Mouse (Mus musculus) limb, embryonic 13.5 days (tissue): ENCODE measurements at regions not wholly inside any gene's neighbourhood (a gene's known extent, or its start where the extent isn't known, plus 50 kb on each side); places are given as distances from the start of the nearest gene placed in this dataset.

Source experiments
- ATAC-seq: fragments of 200-750 bp; cut with Nextera tagmentation; 2 replicates; pipeline ENCODE4 v1.8.0; 2017; ENCODE audit warnings: low read depth, moderate number of reproducible peaks, moderate TSS enrichment; ENCODE audit not compliant: low FRiP score
- H3K27ac ChIP-seq: fragments of 300-500 bp; sonication (generic); 2 replicates; pipeline ENCODE4 v1.5.1; 2015; ENCODE audit warnings: inconsistent platforms, mild to moderate bottlenecking, moderate library complexity
- H3K27me3 ChIP-seq: fragments of 300-500 bp; sonication (generic); 2 replicates; pipeline ENCODE4 v1.6.1; 2015; ENCODE audit warnings: mild to moderate bottlenecking, inconsistent platforms
- H3K36me3 ChIP-seq: fragments of 300-500 bp; sonication (generic); 2 replicates; pipeline ENCODE4 v1.6.1; 2015; ENCODE audit warnings: inconsistent platforms, mild to moderate bottlenecking, moderate library complexity
- H3K4me1 ChIP-seq: fragments of 300-500 bp; sonication (generic); 2 replicates; pipeline ENCODE4 v1.6.1; 2015; ENCODE audit warnings: inconsistent platforms
- H3K4me2 ChIP-seq: fragments of 300-500 bp; sonication (generic); replicated peaks from 2 replicates; pipeline ENCODE4 v1.6.1; 2015; ENCODE audit warnings: inconsistent platforms, mild to moderate bottlenecking, moderate library complexity
- H3K4me3 ChIP-seq: fragments of 300-500 bp; sonication (generic); 2 replicates; pipeline ENCODE4 v1.5.1; 2015; ENCODE audit warnings: moderate library complexity, mild to moderate bottlenecking, inconsistent platforms
- H3K9ac ChIP-seq: fragments of 300-500 bp; sonication (generic); 2 replicates; pipeline ENCODE4 v1.6.1; 2015; ENCODE audit warnings: mild to moderate bottlenecking, inconsistent platforms
- H3K9me3 ChIP-seq: fragments of 300-500 bp; sonication (generic); 2 replicates; pipeline ENCODE4 v1.6.1; 2016; ENCODE audit warnings: inconsistent platforms
- WGBS: fragments of 180-500 bp; shearing (Covaris S2); methylation state at CpG from one replicate; pipeline ENCODE4 v1.1.7; 2015; 5-methylcytosine and 5-hydroxymethylcytosine counted together

DNA sequence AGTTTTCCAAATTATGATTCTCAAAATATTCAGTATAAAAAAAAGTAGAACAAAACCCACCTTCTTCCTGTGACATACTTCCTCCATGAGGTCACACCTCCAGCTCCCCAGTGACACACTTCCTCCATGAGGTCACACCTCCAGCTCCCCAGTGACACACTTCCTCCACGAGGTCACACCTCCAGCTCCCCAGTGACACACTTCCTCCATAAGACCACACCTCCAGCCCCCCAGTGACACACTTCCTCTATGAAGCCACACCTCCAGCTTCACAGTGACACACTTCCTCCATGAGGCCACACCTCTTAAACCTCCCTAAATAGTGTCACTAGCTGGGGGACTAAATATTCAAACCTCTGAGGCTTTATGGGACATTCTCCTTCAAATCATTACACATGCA lies 89.8 kb upstream of the Ntrk2 start:
- Histone ChIP-seq H3K4me2 (no peak overlapping the region), H3K36me3 (no peaks in the 10 kb centered on the region), H3K27ac (no peak overlapping the region), H3K9me3 (no peaks in the 10 kb centered on the region), H3K4me1 (no peaks in the 10 kb centered on the region), H3K9ac (no peak overlapping the region), H3K27me3 (no peaks in the 10 kb centered on the region), H3K4me3 (no peak overlapping the region)
- ATAC-seq = no peak
- 73% methylated on average over 1 of the region's 1 CpGs for WGBS

DNA sequence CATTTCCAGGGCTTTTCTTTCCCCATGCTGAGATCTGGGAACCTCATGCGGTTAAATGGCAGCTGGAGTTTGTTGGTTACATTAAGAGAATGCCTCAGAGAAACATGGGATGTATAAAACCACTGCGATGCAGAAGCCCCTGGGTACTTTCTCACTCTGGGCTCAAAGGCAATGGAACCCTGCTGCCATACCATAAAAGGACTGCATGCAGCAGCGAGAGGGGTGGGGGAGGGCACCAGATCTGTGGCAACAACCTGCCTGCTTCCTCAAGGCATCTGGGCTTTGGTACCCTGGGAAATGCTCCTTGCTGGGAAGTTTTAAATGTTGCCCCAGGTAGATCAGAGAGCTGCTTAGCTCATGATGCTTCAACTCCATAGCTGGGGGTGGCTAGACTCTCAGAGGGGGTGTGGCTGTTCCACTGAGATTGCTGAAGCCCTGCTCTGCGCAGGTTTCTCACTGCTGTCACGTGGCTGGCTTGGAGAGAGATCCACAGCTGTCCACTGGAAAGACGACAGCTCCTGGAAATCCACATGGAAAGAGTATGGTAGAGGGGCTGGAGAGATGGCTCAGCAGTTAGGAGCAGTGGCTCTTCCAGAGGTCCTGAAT lies 75.8 kb upstream of the Ntrk2 start:
- no peak overlapping the region for H3K9ac ChIP-seq
- H3K27me3 ChIP-seq = no peaks in the 10 kb centered on the region
- no peak overlapping the region for H3K27ac ChIP-seq
- peaks cover 11% of the 10 kb centered on the region for H3K4me1 ChIP-seq
- no peak for ATAC-seq
- WGBS = 16% methylated on average over 6 of the region's 6 CpGs
- H3K4me2 ChIP-seq = no peak overlapping the region
- no peak overlapping the region for H3K4me3 ChIP-seq
- H3K36me3 ChIP-seq = no peaks in the 10 kb centered on the region
- no peaks in the 10 kb centered on the region for H3K9me3 ChIP-seq

DNA sequence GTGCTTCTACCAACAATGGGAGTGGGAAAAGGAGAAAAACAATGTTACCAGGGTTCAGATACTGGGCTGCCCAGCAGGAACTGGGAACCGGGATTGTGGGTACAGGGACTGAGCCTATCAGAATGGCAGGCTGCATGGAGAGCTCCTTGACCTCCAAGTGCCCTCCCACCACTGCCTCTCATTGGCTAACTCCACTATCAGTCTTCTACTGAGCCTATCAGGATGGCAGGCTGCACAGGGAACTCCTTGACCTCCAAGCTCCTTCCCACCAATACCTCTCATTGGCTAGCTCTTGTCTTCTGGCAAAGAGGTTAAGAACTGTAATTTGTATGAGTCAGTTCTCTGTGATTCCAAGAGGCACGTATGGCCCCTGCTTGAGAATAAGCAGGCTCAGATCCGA lies 73.6 kb upstream of the Ntrk2 start:
- Histone ChIP-seq H3K9ac (no peak overlapping the region), H3K27ac (no peak overlapping the region), H3K4me2 (no peak overlapping the region), H3K9me3 (no peaks in the 10 kb centered on the region), H3K36me3 (no peaks in the 10 kb centered on the region), H3K27me3 (no peaks in the 10 kb centered on the region), H3K4me1 (peaks cover 11% of the 10 kb centered on the region), H3K4me3 (no peak overlapping the region)
- 69% methylated on average over 3 of the region's 3 CpGs for WGBS
- no peak for ATAC-seq

DNA sequence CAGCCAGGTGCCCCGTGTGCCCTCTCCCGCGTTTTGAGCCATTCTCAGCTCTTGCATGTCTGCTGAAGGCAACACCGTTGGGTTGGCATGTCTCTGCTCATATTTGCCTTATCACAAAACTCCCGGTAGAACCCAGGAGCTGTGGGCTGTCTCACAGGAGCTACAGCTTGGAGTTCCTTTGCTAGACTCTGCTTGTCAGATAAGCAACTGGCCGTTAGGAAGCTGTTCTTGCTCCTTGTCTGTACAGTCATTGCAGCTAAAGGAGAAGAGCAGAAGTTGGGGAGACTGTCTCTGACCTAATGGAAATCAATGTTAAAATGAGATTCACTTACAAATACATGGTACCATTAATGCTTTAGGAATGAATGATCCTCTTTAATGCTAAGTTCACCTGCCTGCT lies 72.8 kb upstream of the Ntrk2 start:
- H3K9ac ChIP-seq = no peak overlapping the region
- H3K27me3 ChIP-seq = no peaks in the 10 kb centered on the region
- no peaks in the 10 kb centered on the region for H3K36me3 ChIP-seq
- no peaks in the 10 kb centered on the region for H3K9me3 ChIP-seq
- ATAC-seq = no peak
- WGBS = 92% methylated on average over 6 of the region's 6 CpGs
- H3K4me2 ChIP-seq = no peak overlapping the region
- H3K4me1 ChIP-seq = peaks cover 11% of the 10 kb centered on the region
- H3K27ac ChIP-seq = no peak overlapping the region
- no peak overlapping the region for H3K4me3 ChIP-seq

DNA sequence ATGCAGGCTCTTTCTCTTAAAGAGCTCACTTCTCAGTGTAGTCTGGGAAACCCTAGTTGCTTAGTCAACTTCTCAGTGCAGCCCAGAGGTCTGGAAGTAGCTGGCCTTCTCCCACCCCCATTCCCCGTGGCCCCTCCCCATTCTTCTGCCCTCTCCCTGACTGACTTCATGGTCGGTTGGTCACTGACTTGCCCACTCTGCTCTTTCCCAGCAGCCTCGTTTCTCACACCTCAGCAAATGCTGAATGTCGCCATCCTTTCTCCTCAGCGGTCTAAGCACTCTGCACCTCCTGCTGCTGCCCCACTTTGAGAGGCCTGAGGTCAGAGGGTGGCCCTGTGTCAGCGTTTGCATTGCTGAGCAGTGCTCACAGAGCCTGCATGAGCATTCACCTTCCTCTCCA lies 70.8 kb upstream of the Ntrk2 start:
- ATAC-seq = no peak
- Histone ChIP-seq H3K9me3 (no peaks in the 10 kb centered on the region), H3K4me3 (no peak overlapping the region), H3K27ac (no peak overlapping the region), H3K4me1 (peaks cover 3% of the 10 kb centered on the region), H3K27me3 (no peaks in the 10 kb centered on the region), H3K4me2 (no peak overlapping the region), H3K9ac (no peak overlapping the region), H3K36me3 (no peaks in the 10 kb centered on the region)
- 17% methylated on average over 6 of the region's 6 CpGs for WGBS

DNA sequence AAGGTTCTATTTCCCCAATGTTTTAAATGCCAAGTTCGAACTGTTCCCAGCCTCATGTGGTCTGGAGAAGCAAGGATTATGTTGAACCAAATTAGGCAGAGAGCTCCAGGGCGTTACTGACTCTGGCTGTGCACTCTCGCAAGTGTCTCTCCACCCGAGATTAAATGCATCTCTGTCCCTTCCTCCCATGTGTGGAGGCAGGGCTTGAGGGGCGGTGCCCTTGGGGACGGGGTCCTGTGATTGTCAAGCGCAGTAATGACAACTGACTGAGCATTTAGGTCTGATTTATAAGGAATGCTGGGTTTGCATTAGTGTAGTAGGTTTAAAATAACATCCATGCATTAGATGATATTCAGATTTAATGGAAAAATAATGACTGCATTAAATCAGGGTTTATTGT lies 65.6 kb upstream of the Ntrk2 start:
- Histone ChIP-seq H3K36me3 (no peaks in the 10 kb centered on the region), H3K27me3 (no peaks in the 10 kb centered on the region), H3K9me3 (no peaks in the 10 kb centered on the region), H3K4me3 (no peak overlapping the region), H3K27ac (no peak overlapping the region), H3K4me2 (no peak overlapping the region), H3K4me1 (no peaks in the 10 kb centered on the region), H3K9ac (no peak overlapping the region)
- WGBS = 59% methylated on average over 7 of the region's 7 CpGs
- no peak for ATAC-seq

DNA sequence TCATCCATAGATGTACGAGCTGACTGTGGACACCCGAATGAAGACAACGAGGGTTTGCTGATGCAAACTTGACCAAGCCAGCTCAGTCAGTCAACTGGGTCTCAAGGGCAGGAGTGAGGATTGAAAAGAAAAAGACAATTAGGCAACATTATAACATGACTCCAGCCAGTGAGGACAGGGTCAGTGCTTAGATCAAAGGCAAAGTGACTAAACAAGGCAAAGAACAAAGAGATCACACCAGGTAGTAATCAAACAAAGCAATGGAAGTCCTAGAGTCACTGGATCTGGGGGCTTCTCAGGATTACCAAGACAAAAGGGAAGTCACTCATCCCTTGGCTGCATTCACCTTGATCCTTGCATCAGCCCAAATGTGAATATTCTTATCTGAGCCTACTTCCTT lies 60.3 kb upstream of the Ntrk2 start:
- Histone ChIP-seq H3K4me3 (no peak overlapping the region), H3K36me3 (no peaks in the 10 kb centered on the region), H3K4me1 (no peaks in the 10 kb centered on the region), H3K27me3 (no peaks in the 10 kb centered on the region), H3K4me2 (no peak overlapping the region), H3K27ac (no peak overlapping the region), H3K9ac (no peak overlapping the region), H3K9me3 (no peaks in the 10 kb centered on the region)
- WGBS = 83% methylated on average over 3 of the region's 3 CpGs
- ATAC-seq = no peak

DNA sequence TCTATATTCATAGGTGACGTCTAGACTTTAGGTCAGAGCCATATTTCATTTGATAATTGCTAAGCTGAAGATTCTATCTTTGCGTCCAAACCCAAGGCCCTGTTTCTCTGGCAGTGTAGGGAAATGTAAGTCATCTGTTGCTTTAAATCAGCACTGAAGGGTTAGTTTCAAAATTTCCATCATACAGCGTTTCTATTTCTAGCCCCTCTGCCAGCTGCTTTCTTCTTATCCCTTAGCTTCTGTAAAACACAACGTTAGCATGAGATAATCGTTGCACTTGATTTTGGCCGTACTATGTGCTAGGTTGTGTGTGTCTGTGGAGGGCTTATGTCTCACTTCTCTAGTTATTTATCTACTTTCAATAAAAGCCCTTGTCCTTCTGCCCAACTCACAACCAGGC lies 58.7 kb upstream of the Ntrk2 start:
- no peak overlapping the region for H3K27ac ChIP-seq
- 85% methylated on average over 6 of the region's 6 CpGs for WGBS
- no peak overlapping the region for H3K4me2 ChIP-seq
- no peaks in the 10 kb centered on the region for H3K27me3 ChIP-seq
- H3K4me1 ChIP-seq = 0 out of 2 replicates have a peak, but pooled peaks cover 4% of the 10 kb centered on the region
- no peaks in the 10 kb centered on the region for H3K9me3 ChIP-seq
- no peaks in the 10 kb centered on the region for H3K36me3 ChIP-seq
- ATAC-seq = no peak
- H3K9ac ChIP-seq = no peak overlapping the region
- H3K4me3 ChIP-seq = no peak overlapping the region

DNA sequence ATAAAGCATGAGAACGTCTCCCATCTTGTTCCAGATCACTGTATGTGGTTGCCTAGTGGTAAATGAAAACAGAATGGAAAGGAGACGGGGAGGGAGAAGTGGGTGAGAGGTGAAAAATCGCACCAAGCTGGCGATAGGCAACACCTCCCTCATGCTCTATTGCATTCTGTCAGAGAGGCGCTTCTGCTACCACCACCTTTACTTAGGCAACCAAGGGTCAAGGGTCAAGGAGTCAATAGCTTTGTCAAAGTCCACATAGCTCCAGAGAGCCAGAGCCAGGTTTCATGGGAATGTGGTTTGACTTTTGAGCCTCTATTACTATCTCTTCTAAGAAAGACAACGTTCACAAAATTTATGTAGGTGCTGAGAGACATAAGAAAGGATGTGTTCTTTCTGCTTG lies 50.2 kb upstream of the Ntrk2 start:
- H3K27me3 ChIP-seq = no peaks in the 10 kb centered on the region
- no peak overlapping the region for H3K27ac ChIP-seq
- 0 out of 2 replicates have a peak, but pooled peaks cover 4% of the 10 kb centered on the region for H3K4me1 ChIP-seq
- H3K4me3 ChIP-seq = no peak overlapping the region
- WGBS = 57% methylated on average over 6 of the region's 6 CpGs
- no peak overlapping the region for H3K9ac ChIP-seq
- no peak for ATAC-seq
- no peaks in the 10 kb centered on the region for H3K9me3 ChIP-seq
- no peak overlapping the region for H3K4me2 ChIP-seq
- H3K36me3 ChIP-seq = no peaks in the 10 kb centered on the region
